Mouse (Mus musculus): ENCODE data around the gene 4930433I11Rik.
"Not testable (repeated sequence)": the region's sequence is repeated elsewhere in the genome, so short reads cannot be mapped to it uniquely, and the experiment has no call there.

Gene 4930433I11Rik

GRCm38 (mm10) chr7:40987243-40987642 lies at the start of gene 4930433I11Rik:
4930433I11Rik (plus strand) TSS chr7:40987543.
- DNase-seq (ENCODE audit: low read depth, low spot score) = no peak

GRCm38 (mm10) chr7:40939371-40939770 lies 48.0 kb upstream of the 4930433I11Rik start:
- no peak for DNase-seq (ENCODE audit: low read depth, low spot score)

GRCm38 (mm10) chr7:40942233-40942935 lies 45.0 kb upstream of the 4930433I11Rik start:
- peak; percentile 23 for DNase-seq (ENCODE audit: low read depth, low spot score)

GRCm38 (mm10) chr7:41032419-41032818 lies 45.1 kb downstream of the 4930433I11Rik start, which contains the start of gene Gm4884:
Gm4884 (plus strand) TSS chr7:41032719.
- DNase-seq (ENCODE audit: low read depth, low spot score) = not testable (repeated sequence)

- DNase-seq (ENCODE audit: low read depth, low spot score) = not testable (repeated sequence)
Observed at GRCm38 (mm10) chr7:41044058-41044457, 56.7 kb downstream of the 4930433I11Rik start.

All from ZHBTc4 (cell line).